Mouse (Mus musculus) forebrain, postnatal 0 days (tissue): ENCODE data around the gene Olfr945. TPM values are rescaled to one million over a fixed set of nuclear protein-coding genes. Genes with fewer than 3 reads are reported as not detected.

Experiments
- ATAC-seq: fragments of 200-750 bp; cut with Nextera tagmentation; 2 replicates; pipeline ENCODE4 v1.8.0; 2017; ENCODE audit warnings: mild to moderate bottlenecking, moderate library complexity
- DNase-seq: peaks from one replicate; pipeline ENCODE4 v3.0.0-alpha.2; 2015
- H3K27ac ChIP-seq: fragments of 300-500 bp; sonication (generic); 2 replicates; pipeline ENCODE4 v1.5.1; 2014; ENCODE audit warnings: low read depth, mild to moderate bottlenecking, antibody characterized with exemption, low read length, moderate library complexity, mixed read lengths
- H3K27me3 ChIP-seq: fragments of 300-500 bp; sonication (generic); 2 replicates; pipeline ENCODE4 v1.6.1; 2014; ENCODE audit warnings: mild to moderate bottlenecking, low read length, mixed read lengths; ENCODE audit not compliant: insufficient read depth
- H3K36me3 ChIP-seq: fragments of 300-500 bp; sonication (generic); 2 replicates; pipeline ENCODE4 v1.6.1; 2014; ENCODE audit warnings: mild to moderate bottlenecking, moderate library complexity; ENCODE audit not compliant: insufficient read depth
- H3K4me1 ChIP-seq: fragments of 300-500 bp; sonication (generic); 2 replicates; pipeline ENCODE4 v1.6.1; 2014; ENCODE audit warnings: antibody characterized with exemption; ENCODE audit not compliant: insufficient read depth
- H3K4me2 ChIP-seq: fragments of 300-500 bp; sonication (generic); 2 replicates; pipeline ENCODE4 v1.6.1; 2014; ENCODE audit warnings: low read depth, mild to moderate bottlenecking, moderate library complexity
- H3K4me3 ChIP-seq: fragments of 300-500 bp; sonication (generic); 2 replicates; pipeline ENCODE4 v1.5.1; 2014; ENCODE audit warnings: low read depth, low read length, mixed read lengths
- H3K9ac ChIP-seq: fragments of 300-500 bp; sonication (generic); 2 replicates; pipeline ENCODE4 v1.6.1; 2014; ENCODE audit warnings: mild to moderate bottlenecking
- H3K9me3 ChIP-seq: fragments of 300-500 bp; sonication (generic); 2 replicates; pipeline ENCODE4 v1.6.1; 2016; ENCODE audit warnings: low read length
- CTCF ChIP-seq: sonication (generic); IDR thresholded peaks from 2 replicates; pipeline ENCODE4 v1.5.1; 2016; ENCODE audit warnings: antibody characterized with exemption, control low read depth, low read depth
- WGBS: fragments of 180-500 bp; shearing (Covaris S2); extraction: QIAGEN DNeasy Blood & Tissue Kit; methylation state at CpG from one replicate; pipeline ENCODE4 v1.1.7; 2014; 5-methylcytosine and 5-hydroxymethylcytosine counted together
- polyA plus RNA-seq: library from polyadenylated mRNA; unstranded; fragments of >200 nt; fragmentation: Nextera tagmentation; extraction: Ambion mirVana; gene quantifications from 2 replicates; pipeline ENCODE4 v1.2.1, GENCODE M21; 2015
- total RNA-seq: library from RNA; depleted of rRNA; stranded (reverse); fragments of >200 nt; gene quantifications from 2 replicates; pipeline ENCODE4 v1.2.3, GENCODE M21; 2014; rRNA removed

The Olfr945 gene
- not detected in 2 replicates for total RNA-seq
- not detected in 2 replicates for polyA plus RNA-seq

GRCm38 (mm10) chr9:39276718-39277117, at the start of gene Olfr945:
TSS of gene Olfr945 (minus strand) at chr9:39276818.
- no peak within 1 kb of the TSS for H3K4me3 ChIP-seq
- H3K9me3 ChIP-seq: no peaks in the 10 kb centered on the region
- ATAC-seq: no peak
- H3K9ac ChIP-seq: no peak within 1 kb of the TSS
- H3K27ac ChIP-seq: no peak within 1 kb of the TSS
- TF ChIP-seq CTCF: no peak
- no peaks in the 10 kb centered on the region for H3K36me3 ChIP-seq
- WGBS: 88% methylated on average over 3 of the region's 3 CpGs
- no peaks in the 10 kb centered on the region for H3K27me3 ChIP-seq
- no peak for DNase-seq
- no peak within 1 kb of the TSS for H3K4me2 ChIP-seq
- H3K4me1 ChIP-seq: no peaks in the 10 kb centered on the region

- H3K9me3 ChIP-seq: no peaks in the 10 kb centered on the region
- no peak within 1 kb of the TSS for H3K27ac ChIP-seq
- no peak within 1 kb of the TSS for H3K4me2 ChIP-seq
- ATAC-seq (no peak), DNase-seq (no peak)
- H3K9ac ChIP-seq: no peak within 1 kb of the TSS
- H3K36me3 ChIP-seq: no peaks in the 10 kb centered on the region
- no peaks in the 10 kb centered on the region for H3K4me1 ChIP-seq
- H3K27me3 ChIP-seq: no peaks in the 10 kb centered on the region
- no peak within 1 kb of the TSS for H3K4me3 ChIP-seq
- no peak for TF ChIP-seq CTCF
Measured at GRCm38 (mm10) chr9:39325945-39326344, 49.3 kb upstream of the Olfr945 start, which contains the start of gene Olfr948. TSS of gene Olfr948 (minus strand) at chr9:39326045.

GRCm38 (mm10) chr9:39287136-39287535, 10.5 kb upstream of the Olfr945 start:
- Histone ChIP-seq H3K27me3 (no peaks in the 10 kb centered on the region), H3K36me3 (no peaks in the 10 kb centered on the region), H3K9me3 (no peaks in the 10 kb centered on the region), H3K9ac (no peak overlapping the region), H3K4me2 (no peak overlapping the region), H3K27ac (no peak overlapping the region), H3K4me3 (no peak overlapping the region), H3K4me1 (no peaks in the 10 kb centered on the region)
- no peak for TF ChIP-seq CTCF
- WGBS: 88% methylated on average over 2 of the region's 2 CpGs
- ATAC-seq (no peak), DNase-seq (no peak)

- Histone ChIP-seq H3K36me3 (no peaks in the 10 kb centered on the region), H3K4me3 (no peak within 1 kb of the TSS), H3K27ac (no peak within 1 kb of the TSS), H3K4me1 (no peaks in the 10 kb centered on the region), H3K9me3 (no peaks in the 10 kb centered on the region), H3K27me3 (no peaks in the 10 kb centered on the region), H3K4me2 (no peak within 1 kb of the TSS), H3K9ac (no peak within 1 kb of the TSS)
- ATAC-seq (no peak), DNase-seq (no peak)
- WGBS: 85% methylated on average over 1 of the region's 1 CpGs
- TF ChIP-seq CTCF: no peak
Measured at GRCm38 (mm10) chr9:39249894-39250293, 26.7 kb downstream of the Olfr945 start, which contains the start of gene Olfr1537. TSS of gene Olfr1537 (minus strand) at chr9:39249994.

Other genes starting within 250 kb of the Olfr945 start
- not detected in 2 replicates for gene Olfr937, start 211.9 kb downstream of the Olfr945 start, total RNA-seq
- gene Olfr937, start 211.9 kb downstream of the Olfr945 start, polyA plus RNA-seq: not detected in 2 replicates
- not detected in 2 replicates for gene Olfr938, start 197.9 kb downstream of the Olfr945 start, total RNA-seq
- not detected in 2 replicates for gene Olfr938, start 197.9 kb downstream of the Olfr945 start, polyA plus RNA-seq
- gene Olfr27, start 148.7 kb downstream of the Olfr945 start, total RNA-seq: not detected in 2 replicates
- gene Olfr27, start 148.7 kb downstream of the Olfr945 start, polyA plus RNA-seq: not detected in 2 replicates
- not detected in 2 replicates for gene Olfr943, start 110.5 kb downstream of the Olfr945 start, total RNA-seq
- gene Olfr943, start 110.5 kb downstream of the Olfr945 start, polyA plus RNA-seq: not detected in 2 replicates
- not detected in 2 replicates for gene Olfr944, start 74.9 kb downstream of the Olfr945 start, total RNA-seq
- not detected in 2 replicates for gene Olfr944, start 74.9 kb downstream of the Olfr945 start, polyA plus RNA-seq
- gene Olfr1537, start 26.8 kb downstream of the Olfr945 start, total RNA-seq: not detected in 2 replicates
- gene Olfr1537, start 26.8 kb downstream of the Olfr945 start, polyA plus RNA-seq: not detected in 2 replicates
- gene Olfr948, start 49.2 kb upstream of the Olfr945 start, total RNA-seq: not detected in 2 replicates
- not detected in 2 replicates for gene Olfr948, start 49.2 kb upstream of the Olfr945 start, polyA plus RNA-seq
- gene Olfr951, start 110.6 kb upstream of the Olfr945 start, total RNA-seq: not detected in 2 replicates
- not detected in 2 replicates for gene Olfr951, start 110.6 kb upstream of the Olfr945 start, polyA plus RNA-seq
- not detected in 2 replicates for gene Olfr952, start 150.3 kb upstream of the Olfr945 start, total RNA-seq
- gene Olfr952, start 150.3 kb upstream of the Olfr945 start, polyA plus RNA-seq: not detected in 2 replicates
- not detected in 2 replicates for gene Olfr954, start 179.9 kb upstream of the Olfr945 start, total RNA-seq
- gene Olfr954, start 179.9 kb upstream of the Olfr945 start, polyA plus RNA-seq: not detected in 2 replicates
- gene Olfr955, start 195.1 kb upstream of the Olfr945 start, total RNA-seq: not detected in 2 replicates
- gene Olfr955, start 195.1 kb upstream of the Olfr945 start, polyA plus RNA-seq: not detected in 2 replicates
- not detected in 2 replicates for gene Olfr44, start 217.2 kb upstream of the Olfr945 start, total RNA-seq
- gene Olfr44, start 217.2 kb upstream of the Olfr945 start, polyA plus RNA-seq: not detected in 2 replicates
- gene Olfr957, start 239.0 kb upstream of the Olfr945 start, total RNA-seq: not detected in 2 replicates
- not detected in 2 replicates for gene Olfr957, start 239.0 kb upstream of the Olfr945 start, polyA plus RNA-seq